Mouse (Mus musculus) E14TG2a.4 (cell line): ENCODE results near the gene Myh6.

Experiments
- H3K27me3 ChIP-seq: 2 replicates; pipeline ENCODE4 v1.6.1; 2014; ENCODE audit warnings: low read length, control low read depth; ENCODE audit not compliant: insufficient read depth
- H3K36me3 ChIP-seq: 2 replicates; pipeline ENCODE4 v1.6.1; 2014; ENCODE audit warnings: low read length, control low read depth; ENCODE audit not compliant: insufficient read depth
- H3K4me1 ChIP-seq: replicated peaks from 2 replicates; pipeline ENCODE4 v1.6.1; 2014; ENCODE audit warnings: low read depth, low read length, control low read depth
- H3K4me3 ChIP-seq: replicated peaks from 2 replicates; pipeline ENCODE4 v1.5.1; 2014; ENCODE audit warnings: mild to moderate bottlenecking, low read length
- H3K9me3 ChIP-seq: 2 replicates; pipeline ENCODE4 v1.6.1; 2014; ENCODE audit warnings: low read length, control low read depth
- CTCF ChIP-seq: conservative IDR thresholded peaks from 2 replicates; pipeline ENCODE4 v1.5.1; 2014; ENCODE audit warnings: low read length
- NANOG ChIP-seq: IDR thresholded peaks from 2 replicates; pipeline ENCODE4 v1.6.1; 2014; ENCODE audit warnings: borderline replicate concordance, low read length, mixed read lengths
- POU5F1 ChIP-seq: IDR thresholded peaks from 2 replicates; pipeline ENCODE4 v1.6.1; 2014; ENCODE audit warnings: low read length, borderline replicate concordance

The Myh6 gene

GRCm38 (mm10) chr14:54908682-54909081 is 58.0 kb downstream of the Myh6 start:
- TF ChIP-seq NANOG, result no peak
- no peak for TF ChIP-seq CTCF
- no peak for TF ChIP-seq POU5F1
- Histone ChIP-seq H3K36me3 (peaks cover 6% of the 10 kb centered on the region; the same call in 1 of the 2 replicates), H3K4me3 (no peak overlapping the region), H3K9me3 (no peaks in the 10 kb centered on the region), H3K4me1 (peaks cover 38% of the 10 kb centered on the region), H3K27me3 (peaks cover 55% of the 10 kb centered on the region)

DNA sequence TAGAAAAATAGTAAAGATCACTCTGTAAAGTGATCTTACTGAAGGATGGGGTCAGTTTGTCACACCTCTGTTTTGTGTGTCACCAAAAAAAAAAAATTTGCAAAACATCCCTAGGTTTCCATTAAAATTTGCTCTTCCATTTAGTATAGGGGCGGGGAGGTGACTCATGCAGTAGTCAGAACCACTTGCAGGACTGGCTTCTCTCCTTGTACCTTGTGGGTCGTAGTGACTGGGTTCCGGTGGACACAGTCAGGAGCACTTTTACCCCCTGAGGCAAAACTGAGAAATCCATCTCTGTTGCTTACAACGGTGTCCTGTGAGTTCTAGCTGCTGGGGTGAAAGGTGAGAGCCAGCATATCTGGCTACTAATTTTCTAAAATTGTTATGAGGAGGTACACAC is 63.1 kb downstream of the Myh6 start:
- peaks cover 9% of the 10 kb centered on the region for H3K27me3 ChIP-seq
- TF ChIP-seq NANOG (no peak), POU5F1 (no peak), CTCF (no peak)
- peaks cover 13% of the 10 kb centered on the region for H3K36me3 ChIP-seq
- H3K4me1 ChIP-seq, result peaks cover 34% of the 10 kb centered on the region
- H3K4me3 ChIP-seq, result no peak overlapping the region
- H3K9me3 ChIP-seq, result no peaks in the 10 kb centered on the region

DNA sequence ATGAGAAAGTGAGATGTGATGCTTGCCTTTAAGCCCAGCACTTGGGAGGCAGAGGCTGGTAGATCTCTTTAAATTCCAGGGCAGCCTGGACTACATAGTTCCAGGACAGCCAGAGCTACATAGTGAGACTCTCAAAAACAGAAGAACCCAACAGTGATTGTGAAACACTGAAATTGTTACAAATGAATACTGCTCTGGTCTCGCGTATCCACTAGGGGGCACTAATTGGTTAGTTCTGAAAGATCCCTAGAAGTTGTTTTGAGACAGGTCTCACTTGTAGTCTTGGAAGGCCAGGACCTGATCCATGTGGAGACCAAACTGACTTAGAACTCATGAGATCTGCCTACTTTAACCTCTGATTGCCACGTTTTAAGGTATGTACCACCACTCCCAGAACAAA is 66.3 kb downstream of the Myh6 start:
- TF ChIP-seq POU5F1 (no peak), CTCF (peak; percentile 55)
- peaks cover 40% of the 10 kb centered on the region for H3K36me3 ChIP-seq
- H3K9me3 ChIP-seq, result no peaks in the 10 kb centered on the region
- H3K27me3 ChIP-seq, result no peaks in the 10 kb centered on the region
- H3K4me1 ChIP-seq, result peaks cover 47% of the 10 kb centered on the region
- H3K4me3 ChIP-seq, result no peak overlapping the region

- Histone ChIP-seq H3K4me3 (0 out of 2 replicates have a peak overlapping the region, but pooled peaks have one; percentile 14), H3K9me3 (no peaks in the 10 kb centered on the region), H3K4me1 (peaks cover 63% of the 10 kb centered on the region), H3K36me3 (peaks cover 46% of the 10 kb centered on the region), H3K27me3 (no peaks in the 10 kb centered on the region)
- TF ChIP-seq NANOG, result no peak
- TF ChIP-seq POU5F1, result no peak
- no peak for TF ChIP-seq CTCF
Measured at GRCm38 (mm10) chr14:54897445-54897844, 69.3 kb downstream of the Myh6 start.

GRCm38 (mm10) chr14:54894296-54895151 is 72.2 kb downstream of the Myh6 start:
- TF ChIP-seq POU5F1 (no peak), NANOG (no peak)
- H3K4me1 ChIP-seq, result peaks cover 64% of the 10 kb centered on the region
- H3K9me3 ChIP-seq, result no peaks in the 10 kb centered on the region
- H3K4me3 ChIP-seq, result peak overlapping the region; percentile 95
- peaks cover 46% of the 10 kb centered on the region for H3K36me3 ChIP-seq
- no peaks in the 10 kb centered on the region for H3K27me3 ChIP-seq

- Histone ChIP-seq H3K4me1 (peaks cover 58% of the 10 kb centered on the region), H3K36me3 (peaks cover 39% of the 10 kb centered on the region), H3K9me3 (no peaks in the 10 kb centered on the region), H3K4me3 (peak overlapping the region; percentile 95), H3K27me3 (no peaks in the 10 kb centered on the region)
- TF ChIP-seq CTCF (no peak), NANOG (no peak), POU5F1 (no peak)
Measured at GRCm38 (mm10) chr14:54893651-54894181, 73.0 kb downstream of the Myh6 start.

GRCm38 (mm10) chr14:54892200-54892599 is 74.5 kb downstream of the Myh6 start, which contains the start of gene Pabpn1:
Gene Pabpn1 (plus strand): TSS chr14:54892500.
- Histone ChIP-seq H3K27me3 (no peaks in the 10 kb centered on the region), H3K4me3 (peak within 1 kb of the TSS; percentile 79), H3K4me1 (peaks cover 43% of the 10 kb centered on the region), H3K36me3 (peaks cover 27% of the 10 kb centered on the region), H3K9me3 (no peaks in the 10 kb centered on the region)
- no peak for TF ChIP-seq POU5F1
- TF ChIP-seq NANOG, result no peak
- TF ChIP-seq CTCF, result no peak
